Mouse (Mus musculus) brain, embryonic 14.5 days (tissue): ENCODE data around the gene Ubxn2a. TPM values are rescaled to one million over a fixed set of nuclear protein-coding genes. Genes with fewer than 3 reads are reported as not detected.

Experiments
- DNase-seq: peaks from one replicate; pipeline ENCODE4 v3.0.0-alpha.2; 2011; ENCODE audit warnings: low read depth
- CTCF ChIP-seq: fragments of 200-500 bp; IDR thresholded peaks from 2 replicates; pipeline ENCODE4 v1.5.1; 2012; ENCODE audit warnings: inconsistent platforms, mild to moderate bottlenecking, moderate library complexity, borderline replicate concordance; ENCODE audit not compliant: insufficient read depth, insufficient read length; ENCODE audit errors: extremely low read depth
- POLR2A ChIP-seq: fragments of 200-500 bp; IDR thresholded peaks from 2 replicates; pipeline ENCODE4 v1.6.1; 2012; ENCODE audit warnings: mild to moderate bottlenecking, inconsistent platforms, borderline replicate concordance; ENCODE audit not compliant: poor library complexity, insufficient read depth, insufficient read length, severe bottlenecking; ENCODE audit errors: extremely low read depth
- polyA plus RNA-seq: library from polyadenylated mRNA; depleted of rRNA; stranded (reverse); fragments of >200 nt; gene quantifications from 2 replicates; pipeline ENCODE4 v1.2.3, GENCODE M21; 2012

The Ubxn2a gene
- polyA plus RNA-seq, 1 experiment: 13.5 TPM

DNA sequence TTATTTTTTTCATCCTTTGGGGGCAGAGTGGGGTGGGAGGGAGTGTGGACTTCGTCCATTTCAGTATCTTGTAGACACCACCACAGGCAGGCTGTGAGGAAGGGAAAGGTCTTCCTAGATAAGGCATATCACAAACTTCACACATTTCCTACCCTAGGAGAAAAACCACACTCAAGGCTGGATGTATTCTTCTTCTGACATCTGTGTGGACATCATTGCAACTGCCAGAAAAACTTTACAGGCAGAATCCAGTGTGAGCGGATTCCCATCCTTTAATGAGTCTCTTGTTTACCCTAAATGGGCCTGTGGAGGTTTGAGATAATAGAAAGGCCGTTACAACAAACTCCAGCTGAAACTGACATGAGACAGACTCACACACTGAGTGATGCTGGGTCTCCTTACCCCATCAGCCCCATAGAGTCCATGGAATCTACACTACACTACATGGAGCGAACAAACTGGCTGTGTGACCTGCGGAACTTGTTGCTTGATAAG, 34.5 kb downstream of the Ubxn2a start:
- DNase-seq: no peak
- no peak for TF ChIP-seq POLR2A
- no peak for TF ChIP-seq CTCF

GRCm38 (mm10) chr12:4872273-4872672, 35.2 kb downstream of the Ubxn2a start:
- TF ChIP-seq POLR2A (no peak), CTCF (no peak)

GRCm38 (mm10) chr12:4871260-4871659, 36.2 kb downstream of the Ubxn2a start:
- TF ChIP-seq CTCF (no peak), POLR2A (no peak)
- no peak for DNase-seq

More at GRCm38 (mm10) chr12:4872273-4872672, 35.2 kb downstream of the Ubxn2a start:
- no peak for DNase-seq

- TF ChIP-seq POLR2A (no peak), CTCF (no peak)
- DNase-seq: no peak
Measured at GRCm38 (mm10) chr12:4868924-4869323, 38.6 kb downstream of the Ubxn2a start.

- peak; percentile 42 for DNase-seq
- TF ChIP-seq CTCF (no peak), POLR2A (no peak)
Measured at GRCm38 (mm10) chr12:4864338-4864690, 43.2 kb downstream of the Ubxn2a start.

- peak; percentile 64 for DNase-seq
- TF ChIP-seq CTCF (no peak), POLR2A (no peak)
Measured at GRCm38 (mm10) chr12:4863654-4864337, 43.7 kb downstream of the Ubxn2a start.

- no peak for DNase-seq
- TF ChIP-seq CTCF (peak; percentile 29; the same call in 1 of the 2 replicates), POLR2A (no peak)
Measured at GRCm38 (mm10) chr12:4862672-4863071, 44.8 kb downstream of the Ubxn2a start.

DNA sequence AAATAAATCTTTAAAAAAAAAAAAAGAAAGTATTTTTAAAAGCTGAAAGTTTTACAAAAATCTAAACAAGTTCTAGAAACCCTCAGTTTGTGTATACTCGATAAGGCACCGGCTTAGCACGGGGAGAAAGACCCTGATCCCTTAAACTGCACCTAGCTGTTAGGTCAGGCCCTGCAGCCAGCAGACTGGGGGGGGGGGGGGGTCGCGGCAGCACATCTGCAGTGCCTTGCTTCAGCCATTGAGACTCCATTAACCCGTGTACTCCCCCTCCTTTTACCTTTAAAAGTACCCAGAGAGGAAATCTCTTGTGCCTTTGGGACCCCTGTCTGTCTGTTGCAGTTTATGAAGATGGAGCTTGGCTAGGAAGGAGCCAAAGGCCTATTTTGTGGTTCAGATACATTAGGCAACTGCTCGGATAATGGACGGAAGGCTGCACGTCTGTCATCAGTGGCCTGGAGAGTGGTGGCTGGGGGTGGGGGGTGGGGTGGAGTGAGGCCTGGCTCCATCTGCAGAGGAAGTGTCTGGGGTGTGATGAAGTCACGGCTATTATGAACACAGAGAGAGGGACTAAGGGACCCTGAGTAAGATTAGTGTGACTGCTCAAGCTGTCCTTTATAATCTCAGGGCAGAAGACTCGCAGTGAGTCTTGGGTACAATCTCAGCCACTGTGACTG, 48.1 kb downstream of the Ubxn2a start:
- DNase-seq: peak; percentile 42

GRCm38 (mm10) chr12:4856834-4857233, 50.7 kb downstream of the Ubxn2a start:
- no peak for DNase-seq
- TF ChIP-seq POLR2A (no peak), CTCF (no peak)

More for the DNA sequence above, 48.1 kb downstream of the Ubxn2a start:
- no peak for TF ChIP-seq POLR2A
- no peak for TF ChIP-seq CTCF

DNA sequence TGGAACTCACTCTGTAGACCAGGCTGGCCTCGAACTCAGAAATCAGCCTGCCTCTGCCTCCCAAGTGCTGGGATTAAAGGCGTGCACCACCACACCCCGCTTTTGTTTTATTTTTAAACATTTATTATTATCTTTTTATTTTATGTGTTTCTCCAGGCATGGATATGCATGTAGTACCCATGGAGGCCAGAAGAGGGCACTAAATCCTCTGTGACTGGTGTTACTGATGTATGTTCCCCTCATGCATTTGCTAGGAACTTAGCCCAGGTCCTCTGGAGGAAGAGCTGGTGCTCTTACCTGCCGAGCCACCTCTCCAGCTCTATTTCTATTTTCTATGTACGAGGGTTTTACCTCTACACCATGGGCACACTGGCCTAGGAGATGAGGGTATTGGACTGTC, 51.3 kb downstream of the Ubxn2a start:
- TF ChIP-seq POLR2A (no peak), CTCF (peak; percentile 29; the same call in 1 of the 2 replicates)
- DNase-seq: no peak

- DNase-seq: peak; percentile 65
- no peak for TF ChIP-seq CTCF
- TF ChIP-seq POLR2A: no peak
Measured at GRCm38 (mm10) chr12:4843741-4844140, 63.8 kb downstream of the Ubxn2a start.

GRCm38 (mm10) chr12:4842890-4843597, 64.5 kb downstream of the Ubxn2a start, which contains the start of gene Wdcp:
TSS of gene Wdcp (plus strand) at chr12:4843303.
- peak; percentile 97 for DNase-seq
- no peak for TF ChIP-seq CTCF

DNA sequence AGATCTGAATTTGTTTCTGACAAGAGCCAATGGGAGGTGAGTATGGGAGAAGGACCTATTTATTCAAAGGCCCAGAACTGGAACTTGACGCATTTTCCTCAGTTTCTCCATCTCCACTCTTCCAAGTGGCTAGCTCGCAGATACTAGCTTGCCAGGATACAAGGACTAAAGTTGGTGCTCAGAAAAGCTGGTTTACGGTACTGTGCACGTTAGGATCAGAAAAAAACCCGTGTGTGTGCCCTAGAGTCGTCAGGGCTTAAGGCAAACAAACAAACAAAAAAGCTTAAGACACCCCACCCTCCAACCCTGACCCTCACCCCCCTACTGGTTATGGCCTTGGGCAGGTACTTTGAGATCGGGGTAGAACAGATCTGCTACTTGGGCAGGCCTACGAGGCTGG, 65.0 kb downstream of the Ubxn2a start:
- no peak for TF ChIP-seq POLR2A
- no peak for TF ChIP-seq CTCF
- peak; percentile 2 for DNase-seq
